Mouse (Mus musculus): ENCODE measurements at regions not wholly inside any gene's neighbourhood (a gene's known extent, or its start where the extent isn't known, plus 50 kb on each side); places are given as distances from the start of the nearest gene placed in this dataset.
A peak's percentile ranks its signal among the peaks of the same experiment; 100 is the strongest.

DNA sequence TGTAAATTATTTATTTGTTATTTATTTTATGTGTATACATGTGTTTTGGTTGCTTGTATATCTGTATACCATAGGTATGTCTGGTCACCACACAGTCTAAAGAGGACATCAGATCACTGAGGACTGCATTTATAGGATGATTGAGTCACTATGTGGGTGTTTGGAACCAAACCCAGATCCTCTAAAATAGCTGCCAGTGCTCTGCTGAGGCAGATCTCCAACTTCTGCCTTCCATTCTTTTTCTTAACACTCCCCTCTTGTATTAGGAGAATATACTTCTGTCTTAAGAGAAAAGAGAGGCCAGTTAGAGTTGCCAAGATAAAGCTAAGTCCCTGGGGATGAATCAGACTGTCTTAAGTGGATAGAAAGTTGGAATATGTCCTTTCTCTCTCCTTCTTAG, 424.2 kb downstream of the Cntn6 start:
- DNase-seq, result no peak

DNA sequence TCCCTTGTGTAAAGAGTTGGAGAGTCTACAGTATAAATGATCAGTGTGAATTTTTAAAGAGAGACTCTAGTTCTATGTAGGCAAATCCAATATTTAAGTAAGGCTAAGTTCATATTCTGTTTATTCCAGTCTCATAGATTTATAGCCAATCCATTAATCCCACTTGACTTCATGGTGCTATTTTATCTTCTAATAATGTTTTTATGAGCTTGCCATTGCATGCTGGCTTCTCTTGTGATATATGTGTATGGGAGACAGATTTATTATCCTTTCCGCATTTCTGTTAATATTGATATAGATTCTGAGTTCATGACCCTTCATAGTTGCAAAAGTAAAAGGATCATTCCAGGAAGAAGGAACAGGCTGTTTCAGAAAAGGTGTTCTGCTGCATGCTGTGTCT, 430.0 kb downstream of the Cntn6 start:
- DNase-seq, result no peak

GRCm38 (mm10) chr6:104926088-104926487, 433.5 kb downstream of the Cntn6 start:
- no peak for DNase-seq

- no peak for DNase-seq
These were observed 437.7 kb downstream of the Cntn6 start for GRCm38 (mm10) chr6:104930284-104930683.

DNA sequence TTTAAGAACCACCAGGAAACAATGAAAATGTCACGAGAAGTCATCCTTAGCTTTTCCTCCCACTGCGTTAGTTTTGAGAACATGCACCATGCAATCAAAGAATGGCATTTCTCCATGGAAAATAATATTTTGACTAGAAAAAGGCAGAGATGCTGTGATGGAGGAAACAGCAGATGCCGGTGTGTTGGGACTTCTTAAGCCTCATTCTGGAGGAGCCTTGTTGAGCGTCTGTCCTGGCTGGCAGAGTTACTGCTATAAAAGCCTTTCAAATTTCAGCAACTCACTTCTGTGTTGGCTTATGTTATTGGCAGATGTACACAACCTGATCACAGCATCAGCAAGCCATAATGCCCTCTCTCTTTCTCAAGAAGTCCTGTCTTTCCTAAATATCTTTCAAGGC, 439.6 kb downstream of the Cntn6 start:
- DNase-seq, result no peak

GRCm38 (mm10) chr6:104939134-104939533, 446.5 kb downstream of the Cntn6 start:
- DNase-seq, result peak; percentile 5

GRCm38 (mm10) chr6:104974517-104974916, 481.9 kb downstream of the Cntn6 start:
- no peak for DNase-seq

DNA sequence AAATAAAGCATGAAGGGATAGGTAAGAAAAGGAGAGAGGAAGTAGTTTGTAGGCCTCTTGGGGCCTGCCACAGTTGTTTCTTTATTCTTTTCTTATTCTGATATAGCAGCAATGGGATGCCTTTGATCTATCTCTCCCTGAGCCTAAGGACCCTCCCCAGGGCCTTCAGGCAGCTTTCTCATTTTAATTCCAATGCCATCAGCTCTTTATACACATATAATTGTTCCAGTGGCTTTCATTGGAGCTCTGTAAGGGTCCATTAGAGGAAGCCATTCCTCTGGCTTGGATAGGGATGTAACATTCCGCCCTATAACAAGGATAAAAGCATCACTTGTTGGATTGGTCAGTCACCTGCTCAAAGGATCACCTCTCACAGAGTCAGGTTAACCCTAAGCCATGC, 491.6 kb downstream of the Cntn6 start:
- DNase-seq, result no peak

GRCm38 (mm10) chr6:104989863-104990262, 497.3 kb downstream of the Cntn6 start:
- DNase-seq, result no peak

DNA sequence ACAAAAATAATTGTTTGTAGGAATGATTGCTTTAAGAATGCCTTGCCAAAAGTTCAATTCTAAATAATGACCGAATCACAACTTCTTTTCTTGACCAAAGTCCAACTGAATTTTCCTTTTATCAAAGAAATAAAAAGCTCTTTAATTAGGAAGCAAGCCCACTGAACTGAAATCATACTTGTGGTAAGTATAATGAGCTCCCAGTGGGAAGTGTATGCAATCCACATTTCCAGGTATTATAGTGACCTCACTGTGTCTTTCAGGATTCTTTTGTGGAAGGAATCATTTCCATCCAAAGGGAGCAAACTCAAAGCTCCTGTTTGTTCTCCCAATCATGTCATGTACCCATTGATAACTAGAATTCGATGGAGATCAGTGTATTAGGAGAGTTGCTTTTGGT, 497.8 kb downstream of the Cntn6 start:
- DNase-seq, result no peak

- no peak for DNase-seq
These were observed 507.0 kb downstream of the Cntn6 start for GRCm38 (mm10) chr6:104999601-105000000.

- no peak for DNase-seq
These were observed 528.1 kb downstream of the Cntn6 start for GRCm38 (mm10) chr6:105020672-105021071.

GRCm38 (mm10) chr6:105021174-105021573, 528.6 kb downstream of the Cntn6 start:
- no peak for DNase-seq

DNA sequence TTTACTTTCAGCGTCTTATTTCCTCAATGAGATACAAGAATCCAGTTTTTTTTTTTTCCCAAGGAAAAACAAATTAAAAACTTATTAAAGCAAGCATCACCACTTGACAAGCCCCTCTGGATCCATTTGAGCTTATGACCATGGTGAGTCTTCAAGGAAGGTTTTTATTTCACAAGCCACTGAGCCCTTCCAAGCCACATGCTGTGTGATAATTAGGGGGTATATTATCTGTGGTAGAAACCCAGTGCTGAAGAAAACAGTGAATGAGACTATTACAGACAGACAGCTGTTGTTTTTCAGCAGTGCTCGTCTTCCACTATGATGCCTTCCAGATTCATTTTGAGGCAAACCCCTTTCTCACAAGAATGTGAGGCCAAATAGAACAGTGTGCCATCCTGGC, 573.6 kb downstream of the Cntn6 start:
- DNase-seq, result no peak

- peak; percentile 1 for DNase-seq
These were observed 586.6 kb upstream of the Cntn4 start for GRCm38 (mm10) chr6:105090882-105091281.

Measured in cerebellum, adult 11 months (tissue).